Mouse (Mus musculus) forebrain, embryonic 11.5 days (tissue): ENCODE results near the gene Slc12a8. TPM values are rescaled to one million over a fixed set of nuclear protein-coding genes. Genes with fewer than 3 reads are reported as not detected.

Experiments
- ATAC-seq: fragments of 200-750 bp; cut with Nextera tagmentation; replicated peaks from 2 replicates; pipeline ENCODE4 v1.8.0; 2017; ENCODE audit warnings: moderate TSS enrichment; ENCODE audit not compliant: low FRiP score
- DNase-seq: peaks from one replicate; pipeline ENCODE4 v3.0.0-alpha.2; 2017; ENCODE audit warnings: low spot score
- H3K27ac ChIP-seq: fragments of 300-500 bp; sonication (generic); 2 replicates; pipeline ENCODE4 v1.5.1; 2014; ENCODE audit warnings: low read depth, low read length
- H3K27me3 ChIP-seq: fragments of 300-500 bp; sonication (generic); 2 replicates; pipeline ENCODE4 v1.6.1; 2014; ENCODE audit warnings: mild to moderate bottlenecking, low read length, mixed read lengths; ENCODE audit not compliant: control insufficient read depth, insufficient read depth
- H3K36me3 ChIP-seq: fragments of 300-500 bp; sonication (generic); 2 replicates; pipeline ENCODE4 v1.6.1; 2014; ENCODE audit warnings: mild to moderate bottlenecking, low read length, moderate library complexity, mixed read lengths; ENCODE audit not compliant: control insufficient read depth, insufficient read depth
- H3K4me1 ChIP-seq: fragments of 300-500 bp; sonication (generic); replicated peaks from 2 replicates; pipeline ENCODE4 v1.6.1; 2014; ENCODE audit warnings: low read length, mixed read lengths; ENCODE audit not compliant: control insufficient read depth, insufficient read depth
- H3K4me2 ChIP-seq: fragments of 300-500 bp; sonication (generic); 2 replicates; pipeline ENCODE4 v1.6.1; 2014; ENCODE audit warnings: low read depth, mild to moderate bottlenecking, low read length, moderate library complexity, mixed read lengths; ENCODE audit not compliant: severe bottlenecking
- H3K4me3 ChIP-seq: fragments of 300-500 bp; sonication (generic); 2 replicates; pipeline ENCODE4 v1.5.1; 2014; ENCODE audit warnings: low read depth, low read length
- H3K9ac ChIP-seq: fragments of 300-500 bp; sonication (generic); 2 replicates; pipeline ENCODE4 v1.6.1; 2014; ENCODE audit warnings: low read length
- H3K9me3 ChIP-seq: fragments of 300-500 bp; sonication (generic); 2 replicates; pipeline ENCODE4 v1.6.1; 2016; ENCODE audit warnings: low read length, mixed read lengths; ENCODE audit not compliant: control insufficient read depth
- WGBS: fragments of 180-500 bp; shearing (Covaris S2); extraction: QIAGEN DNeasy Blood & Tissue Kit; methylation state at CpG from one replicate; pipeline ENCODE4 v1.1.7; 2014; 5-methylcytosine and 5-hydroxymethylcytosine counted together
- polyA plus RNA-seq: library from polyadenylated mRNA; unstranded; fragments of >200 nt; fragmentation: Nextera tagmentation; extraction: Ambion mirVana; gene quantifications from 2 replicates; pipeline ENCODE4 v1.2.1, GENCODE M21; 2014

Gene Slc12a8
- polyA plus RNA-seq, 1 experiment from 2014 or later: 1.3 TPM

DNA sequence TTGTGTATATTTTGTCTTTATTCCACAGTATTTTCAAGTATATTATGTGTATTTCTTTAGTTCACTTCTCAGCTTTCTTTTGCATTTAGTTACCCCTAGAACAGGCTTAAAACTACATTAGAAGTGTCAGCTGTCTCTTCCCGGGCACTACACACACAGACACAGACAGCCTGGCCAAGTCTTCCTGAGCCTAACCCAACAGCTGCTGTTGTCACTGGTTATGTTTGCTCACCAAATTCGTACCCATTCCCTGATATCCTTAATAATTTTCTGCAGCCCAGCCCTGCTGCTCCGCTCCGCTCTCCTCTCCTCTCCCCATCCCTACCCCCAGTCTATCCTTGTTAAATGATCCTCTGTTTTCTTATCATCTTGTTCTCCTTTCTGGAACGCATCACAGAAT lies 112.4 kb downstream of the Slc12a8 start:
- H3K36me3 ChIP-seq: no peaks in the 10 kb centered on the region
- no peaks in the 10 kb centered on the region for H3K9me3 ChIP-seq
- no peak overlapping the region for H3K27ac ChIP-seq
- no peak overlapping the region for H3K4me3 ChIP-seq
- H3K4me2 ChIP-seq: no peak overlapping the region
- no peak overlapping the region for H3K9ac ChIP-seq
- no peak for ATAC-seq
- no peaks in the 10 kb centered on the region for H3K4me1 ChIP-seq
- DNase-seq: no peak
- H3K27me3 ChIP-seq: no peaks in the 10 kb centered on the region
- WGBS: 87% methylated on average over 5 of the region's 5 CpGs

DNA sequence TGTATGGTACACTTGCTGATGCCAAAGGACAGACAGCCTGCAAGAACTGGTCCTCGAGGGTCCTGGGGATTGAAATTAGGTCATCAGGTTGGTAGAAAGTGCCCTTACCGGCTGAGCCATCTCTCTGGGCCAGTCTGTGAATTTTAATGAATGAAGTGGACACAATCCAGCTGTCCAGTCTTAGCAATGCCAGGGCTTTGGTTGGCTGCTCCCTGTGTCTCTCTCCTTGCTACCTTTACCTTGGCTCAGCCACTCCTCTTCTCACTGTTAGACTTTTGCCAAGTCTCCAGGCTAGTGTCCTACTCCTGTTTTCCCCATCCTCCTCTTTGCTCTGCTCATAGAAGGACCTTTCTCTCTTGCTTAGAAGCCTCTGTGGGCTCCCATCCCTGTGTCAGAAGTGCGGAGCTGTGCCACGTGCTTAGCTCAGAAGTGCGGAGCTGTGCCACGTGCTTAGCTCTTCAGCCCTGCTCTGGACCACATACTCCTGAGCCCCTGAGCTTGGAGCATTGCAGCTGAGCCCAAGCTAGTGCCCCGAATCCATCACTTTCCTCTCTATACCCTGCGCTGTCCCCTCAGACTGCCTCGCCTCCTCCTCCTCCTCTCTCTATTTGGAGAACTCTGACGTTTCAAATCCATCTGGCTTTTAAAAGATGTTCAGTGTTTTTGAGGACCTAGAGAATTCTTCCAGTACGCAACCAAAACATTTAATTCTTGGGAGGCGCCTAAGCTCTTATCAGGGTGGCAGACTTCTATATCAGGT lies 118.9 kb downstream of the Slc12a8 start:
- H3K27ac ChIP-seq: no peak overlapping the region
- no peak overlapping the region for H3K4me3 ChIP-seq
- no peaks in the 10 kb centered on the region for H3K36me3 ChIP-seq
- DNase-seq: no peak
- 83% methylated on average over 12 of the region's 12 CpGs for WGBS
- no peaks in the 10 kb centered on the region for H3K27me3 ChIP-seq
- no peaks in the 10 kb centered on the region for H3K9me3 ChIP-seq
- no peaks in the 10 kb centered on the region for H3K4me1 ChIP-seq
- no peak overlapping the region for H3K4me2 ChIP-seq
- H3K9ac ChIP-seq: no peak overlapping the region
- no peak for ATAC-seq

DNA sequence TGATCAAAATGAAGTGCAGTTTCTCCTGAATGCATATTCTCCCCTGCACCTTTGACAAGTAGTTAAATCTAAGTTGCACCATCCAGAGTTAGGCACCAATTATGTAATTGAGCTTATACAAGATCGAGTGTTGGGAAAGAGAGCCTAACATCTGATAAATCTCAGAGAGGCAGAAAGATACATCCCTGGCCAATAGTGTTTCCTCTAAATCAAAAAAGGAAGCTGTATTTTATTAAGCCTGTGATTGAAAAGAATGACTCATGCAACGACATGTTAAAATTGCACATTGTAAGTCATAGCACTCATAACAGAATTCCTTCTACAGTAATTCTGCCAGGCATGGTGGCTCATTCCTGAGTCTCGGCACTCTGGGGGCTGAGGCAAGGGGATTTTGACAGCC lies 124.7 kb downstream of the Slc12a8 start:
- Histone ChIP-seq H3K9ac (no peak overlapping the region), H3K36me3 (no peaks in the 10 kb centered on the region), H3K4me3 (no peak overlapping the region), H3K4me2 (no peak overlapping the region), H3K27ac (no peak overlapping the region), H3K27me3 (no peaks in the 10 kb centered on the region), H3K4me1 (no peaks in the 10 kb centered on the region), H3K9me3 (no peaks in the 10 kb centered on the region)
- no peak for ATAC-seq
- no peak for DNase-seq
- WGBS: 92% methylated on average over 3 of the region's 3 CpGs

GRCm38 (mm10) chr16:33653116-33653515 lies 136.0 kb downstream of the Slc12a8 start:
- no peaks in the 10 kb centered on the region for H3K4me1 ChIP-seq
- DNase-seq (no peak), ATAC-seq (no peak)
- WGBS: 92% methylated on average over 6 of the region's 6 CpGs
- no peaks in the 10 kb centered on the region for H3K36me3 ChIP-seq
- no peak overlapping the region for H3K4me2 ChIP-seq
- peaks cover 6% of the 10 kb centered on the region; the same call in 1 of the 2 replicates for H3K9me3 ChIP-seq
- no peak overlapping the region for H3K27ac ChIP-seq
- no peak overlapping the region for H3K9ac ChIP-seq
- no peak overlapping the region for H3K4me3 ChIP-seq
- H3K27me3 ChIP-seq: no peaks in the 10 kb centered on the region

DNA sequence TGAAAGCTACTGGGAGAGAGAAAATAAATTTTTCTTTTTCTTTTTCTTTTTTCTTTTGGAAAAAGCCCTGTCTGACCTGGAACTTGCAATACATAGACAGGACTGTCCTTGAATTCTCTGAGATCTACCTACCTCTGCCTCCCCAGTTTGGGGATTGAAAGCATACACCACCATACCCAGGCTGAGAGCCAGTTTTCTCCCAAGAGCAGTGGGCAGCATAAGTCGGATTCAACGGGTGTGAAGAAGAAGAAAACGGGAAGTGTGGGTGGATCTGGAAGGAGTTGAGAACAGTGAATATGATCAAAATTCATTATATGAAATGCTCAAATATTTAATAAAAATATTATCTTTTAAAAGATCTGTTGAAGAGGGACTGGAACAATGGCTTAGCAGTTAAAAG lies 138.3 kb downstream of the Slc12a8 start:
- H3K9ac ChIP-seq: no peak overlapping the region
- WGBS: 97% methylated on average over 3 of the region's 3 CpGs
- ATAC-seq: no peak

GRCm38 (mm10) chr16:33657191-33657590 lies 140.1 kb downstream of the Slc12a8 start:
- Histone ChIP-seq H3K36me3 (no peaks in the 10 kb centered on the region), H3K27me3 (no peaks in the 10 kb centered on the region), H3K9me3 (no peaks in the 10 kb centered on the region), H3K4me3 (no peak overlapping the region), H3K4me2 (no peak overlapping the region), H3K4me1 (no peaks in the 10 kb centered on the region), H3K27ac (no peak overlapping the region), H3K9ac (no peak overlapping the region)
- ATAC-seq (no peak), DNase-seq (no peak)
- 88% methylated on average over 3 of the region's 3 CpGs for WGBS

More for the DNA sequence above, 138.3 kb downstream of the Slc12a8 start:
- H3K9me3 ChIP-seq: no peaks in the 10 kb centered on the region; the same call in 1 of the 2 replicates
- DNase-seq: no peak
- H3K4me1 ChIP-seq: no peaks in the 10 kb centered on the region
- no peak overlapping the region for H3K4me3 ChIP-seq
- no peak overlapping the region for H3K4me2 ChIP-seq
- no peaks in the 10 kb centered on the region for H3K36me3 ChIP-seq
- H3K27ac ChIP-seq: no peak overlapping the region
- no peaks in the 10 kb centered on the region for H3K27me3 ChIP-seq

DNA sequence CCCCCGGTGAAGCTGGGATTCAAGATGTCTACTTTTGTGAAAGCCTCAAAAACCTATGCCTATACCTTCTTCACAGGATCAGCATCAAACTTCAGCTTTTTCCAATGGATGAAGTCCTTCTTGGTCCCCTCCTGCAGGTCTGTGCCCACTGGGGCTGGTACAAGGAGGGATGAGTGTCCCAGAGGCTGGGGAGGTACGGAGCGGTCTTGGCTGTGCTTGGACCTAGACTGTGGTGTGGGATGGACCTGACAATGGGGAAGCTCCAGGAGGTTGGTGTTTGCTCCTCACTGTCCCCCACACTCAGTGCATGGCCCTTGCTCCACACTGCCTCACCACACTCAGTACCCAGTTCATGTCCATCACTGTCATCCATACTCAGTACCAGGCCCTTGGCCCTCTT lies 141.0 kb downstream of the Slc12a8 start:
- DNase-seq (no peak), ATAC-seq (no peak)
- 95% methylated on average over 3 of the region's 3 CpGs for whole genome bisulfite sequencing
- Histone ChIP-seq H3K36me3 (no peaks in the 10 kb centered on the region), H3K4me2 (no peak overlapping the region), H3K4me1 (no peaks in the 10 kb centered on the region), H3K27ac (no peak overlapping the region), H3K27me3 (no peaks in the 10 kb centered on the region), H3K4me3 (no peak overlapping the region), H3K9ac (no peak overlapping the region), H3K9me3 (no peaks in the 10 kb centered on the region)

DNA sequence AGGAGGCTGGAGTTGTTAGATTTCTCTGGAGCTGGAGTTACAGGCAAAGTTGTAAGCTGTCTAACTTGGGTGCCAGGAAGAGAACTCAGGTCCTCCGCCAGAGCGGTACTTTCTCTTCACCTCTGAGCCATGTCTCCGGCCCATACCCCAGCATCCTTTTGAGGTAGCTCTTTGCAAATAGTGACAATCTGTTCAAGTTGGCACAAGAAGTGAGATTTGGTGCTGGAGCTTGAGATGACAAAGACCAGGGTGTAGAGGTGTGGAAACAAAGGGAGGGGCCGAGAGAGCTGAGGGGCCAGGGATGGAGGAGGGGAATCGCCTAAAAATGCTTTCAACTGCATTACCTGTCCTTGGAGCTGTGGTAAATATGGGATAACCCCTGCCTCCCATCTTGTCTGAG lies 142.4 kb downstream of the Slc12a8 start:
- Histone ChIP-seq H3K27me3 (no peaks in the 10 kb centered on the region), H3K9ac (no peak overlapping the region), H3K4me3 (no peak overlapping the region), H3K9me3 (no peaks in the 10 kb centered on the region), H3K36me3 (no peaks in the 10 kb centered on the region), H3K27ac (no peak overlapping the region), H3K4me2 (no peak overlapping the region), H3K4me1 (no peaks in the 10 kb centered on the region)
- DNase-seq (no peak), ATAC-seq (no peak)
- WGBS: 87% methylated on average over 5 of the region's 5 CpGs

DNA sequence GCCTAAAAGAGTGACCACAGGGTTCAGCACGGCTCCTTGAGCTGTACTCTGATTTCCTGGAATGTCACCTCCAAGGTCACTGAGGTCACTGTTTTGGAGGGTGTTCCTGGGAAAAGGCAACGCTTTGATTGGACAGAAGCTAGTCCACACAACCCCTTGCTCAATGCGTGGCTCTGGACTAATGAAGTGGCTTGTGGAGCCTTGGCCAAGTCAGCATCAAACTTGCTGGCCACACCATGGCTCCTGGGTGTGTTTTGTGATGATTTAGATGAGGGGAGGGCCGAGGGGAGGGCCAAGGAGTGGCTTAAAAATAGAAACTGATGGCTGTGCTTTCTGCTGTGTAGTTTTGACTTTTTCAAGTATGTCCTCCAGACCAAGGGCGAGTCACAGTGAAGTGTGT lies 143.0 kb downstream of the Slc12a8 start:
- DNase-seq (no peak), ATAC-seq (no peak)
- H3K4me2 ChIP-seq: no peak overlapping the region
- H3K4me1 ChIP-seq: no peaks in the 10 kb centered on the region
- H3K9me3 ChIP-seq: no peaks in the 10 kb centered on the region
- H3K36me3 ChIP-seq: no peaks in the 10 kb centered on the region
- no peak overlapping the region for H3K9ac ChIP-seq
- no peak overlapping the region for H3K27ac ChIP-seq
- H3K27me3 ChIP-seq: no peaks in the 10 kb centered on the region
- no peak overlapping the region for H3K4me3 ChIP-seq
- WGBS: 71% methylated on average over 5 of the region's 5 CpGs
